Mouse (Mus musculus): ENCODE measurements around the gene Olfr1020.

Gene Olfr1020

GRCm38 (mm10) chr2:85846730-85847129 lies at the start of gene Olfr1020:
TSS of gene Olfr1020 (plus strand) at chr2:85847030.
- no peak for DNase-seq (ENCODE audit: extremely low read depth, low read depth)

GRCm38 (mm10) chr2:85802444-85802843 lies 44.4 kb upstream of the Olfr1020 start, which contains the start of gene Olfr1016:
TSS of gene Olfr1016 (minus strand) at chr2:85802544.
- DNase-seq (ENCODE audit: extremely low read depth, low read depth): no peak

GRCm38 (mm10) chr2:85804501-85804900 lies 42.3 kb upstream of the Olfr1020 start:
- no peak for DNase-seq (ENCODE audit: extremely low read depth, low read depth)

- no peak for DNase-seq (ENCODE audit: extremely low read depth, low read depth)
Measured at GRCm38 (mm10) chr2:85818179-85818578, 28.7 kb upstream of the Olfr1020 start, which contains the start of gene Olfr1018. TSS of gene Olfr1018 (plus strand) at chr2:85818479.

- DNase-seq (ENCODE audit: extremely low read depth, low read depth): no peak
Measured at GRCm38 (mm10) chr2:85845383-85845782, 1.4 kb upstream of the Olfr1020 start, which contains the start of gene Olfr1019. TSS of gene Olfr1019 (minus strand) at chr2:85845483.

GRCm38 (mm10) chr2:85868294-85868693 lies 21.5 kb downstream of the Olfr1020 start, which contains the start of gene Olfr1022:
TSS of gene Olfr1022 (plus strand) at chr2:85868594.
- no peak for DNase-seq (ENCODE audit: extremely low read depth, low read depth)

GRCm38 (mm10) chr2:85885340-85885739 lies 38.5 kb downstream of the Olfr1020 start, which contains the start of gene Olfr1023:
TSS of gene Olfr1023 (plus strand) at chr2:85885640.
- no peak for DNase-seq (ENCODE audit: extremely low read depth, low read depth)
